Mouse (Mus musculus) kidney, postnatal 25 days (tissue): ENCODE results near the gene Klhl22.

Experiments
- DNase-seq, 2 experiments: peaks; one replicate each; pipeline ENCODE4 v3.0.0; 2021; ENCODE audit warnings: mixed read lengths in 2 of 2

Gene Klhl22

GRCm38 (mm10) chr16:17758902-17759301 lies 516 bp upstream of the Klhl22 start:
- DNase-seq: peak; percentile 39 to 54

DNA sequence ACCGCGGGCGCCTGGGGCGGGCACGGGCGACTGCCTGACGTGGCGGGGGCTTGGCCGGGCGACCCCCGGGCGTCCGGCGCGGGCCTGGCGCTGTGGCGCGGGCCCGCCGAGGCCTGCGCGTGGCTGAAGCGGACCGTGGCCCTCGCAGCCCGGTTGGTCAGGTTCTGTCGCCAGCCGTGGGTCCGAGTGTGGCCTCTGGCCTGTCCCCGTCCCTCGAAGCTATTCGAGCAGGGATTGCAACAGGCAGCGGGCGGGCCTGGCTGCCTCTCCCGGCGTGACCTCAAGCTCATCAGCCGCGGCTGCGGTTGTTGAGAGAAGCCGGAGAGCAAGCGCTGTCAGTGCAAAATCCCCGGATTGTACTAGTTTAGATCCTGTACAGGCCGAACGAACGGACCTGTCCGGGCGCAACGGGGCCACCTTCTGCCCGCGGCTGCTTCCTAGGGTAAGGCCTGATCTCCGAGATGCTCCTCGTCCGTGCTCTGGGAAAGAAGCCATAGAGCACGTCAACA lies 449 bp downstream of the Klhl22 start:
- DNase-seq: peak; percentile 54 to 72

DNA sequence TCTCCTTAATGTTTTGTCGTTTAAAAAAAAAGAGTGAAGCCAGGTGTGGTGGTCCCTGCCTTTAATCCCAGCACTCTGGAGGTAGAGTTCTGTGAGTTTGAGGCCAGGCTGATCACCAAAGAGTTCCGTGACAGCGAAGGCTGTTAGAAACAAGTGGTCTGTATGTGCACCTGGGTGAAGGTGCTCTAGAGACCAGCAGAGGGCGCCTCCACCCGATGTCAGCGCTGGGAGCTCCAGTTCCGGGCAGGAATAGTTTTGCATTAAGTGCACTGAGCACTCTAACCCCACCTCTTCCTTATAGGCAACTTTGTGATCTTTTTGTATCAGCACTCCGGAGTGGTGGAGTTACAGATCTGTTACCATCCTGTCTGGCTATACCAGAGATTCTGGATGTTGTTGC lies 1.2 kb downstream of the Klhl22 start:
- peak; percentile 64 for DNase-seq

GRCm38 (mm10) chr16:17761074-17761473 lies 1.7 kb downstream of the Klhl22 start:
- no peak for DNase-seq

DNA sequence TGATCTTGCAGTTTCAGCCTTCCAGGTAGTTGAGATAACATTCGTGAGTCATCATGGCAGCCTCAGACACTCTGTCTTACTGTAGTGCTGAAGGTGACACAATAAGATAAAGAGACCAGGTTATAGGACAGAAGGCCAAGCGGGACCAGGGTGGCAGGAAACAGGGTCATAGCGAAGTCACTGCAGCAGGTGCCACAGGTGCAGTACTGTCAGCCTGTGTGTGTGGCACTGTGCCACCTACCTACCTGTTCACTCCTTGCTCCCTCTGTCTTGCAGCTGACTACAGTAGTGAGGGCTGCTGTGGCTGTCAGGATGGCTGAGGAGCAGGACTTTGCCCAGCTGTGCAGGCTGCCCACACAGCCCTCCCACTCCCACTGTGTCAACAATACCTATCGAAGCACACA lies 4.7 kb downstream of the Klhl22 start:
- peak; percentile 16 to 48 for DNase-seq

- DNase-seq: no peak
Observed at GRCm38 (mm10) chr16:17768834-17769233, 9.4 kb downstream of the Klhl22 start.

DNA sequence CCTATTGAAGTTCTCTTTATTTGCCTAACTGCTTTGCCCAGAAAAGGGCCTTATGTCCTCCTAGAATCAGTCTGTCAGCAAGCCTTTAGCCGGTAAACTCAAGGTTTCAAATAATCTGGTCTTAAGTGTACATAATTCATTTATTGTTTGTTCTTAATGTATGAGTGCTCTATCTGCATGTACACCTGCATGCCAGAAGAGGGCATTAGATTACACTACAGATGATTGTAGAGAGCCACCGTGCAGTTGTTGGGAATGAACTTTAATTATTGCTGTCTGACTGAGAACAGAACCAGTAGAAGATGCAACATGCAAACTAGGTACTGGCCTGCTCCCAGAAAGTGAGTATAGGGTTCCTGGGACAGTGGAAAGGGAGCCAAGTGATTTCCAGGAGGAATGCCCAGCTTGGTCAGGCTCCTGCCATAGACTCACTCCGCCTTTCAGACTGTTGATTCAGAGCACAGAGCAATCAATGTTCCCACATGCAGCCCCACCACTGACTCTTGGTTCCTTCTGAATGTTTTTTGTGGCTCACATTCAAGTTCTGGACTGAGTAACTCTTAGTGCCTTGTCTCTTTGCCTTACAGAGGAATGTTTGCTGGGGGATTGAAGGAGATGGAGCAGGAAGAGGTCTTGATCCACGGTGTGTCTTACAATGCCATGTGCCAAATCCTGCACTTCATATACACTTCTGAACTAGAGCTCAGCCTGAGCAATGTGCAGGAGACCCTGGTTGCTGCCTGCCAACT lies 11.9 kb downstream of the Klhl22 start:
- peak; percentile 12 to 51 for DNase-seq

GRCm38 (mm10) chr16:17776828-17777227 lies 17.4 kb downstream of the Klhl22 start:
- peak; percentile 51 to 71 for DNase-seq

- DNase-seq: no peak
Observed at GRCm38 (mm10) chr16:17778223-17778622, 18.8 kb downstream of the Klhl22 start.

DNA sequence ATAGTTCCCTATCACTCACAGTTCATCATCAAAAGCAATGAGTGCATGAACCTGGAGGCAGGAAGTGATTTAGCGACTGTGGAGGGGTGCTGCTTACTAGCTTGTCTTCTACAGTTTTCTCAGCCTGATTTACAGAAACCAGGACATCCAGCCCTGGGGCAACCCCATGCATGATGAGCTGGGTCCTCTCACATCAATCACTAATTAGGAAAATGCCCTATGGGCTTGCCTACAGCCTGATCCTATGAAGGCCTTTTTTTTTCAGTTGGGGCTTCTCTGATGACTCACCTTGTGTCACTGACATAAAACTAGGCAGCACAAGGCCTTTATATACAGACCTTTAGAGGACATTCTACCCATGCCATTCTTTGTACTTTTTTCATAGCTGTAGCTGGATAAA lies 20.3 kb downstream of the Klhl22 start:
- no peak for DNase-seq

GRCm38 (mm10) chr16:17785337-17785736 lies 25.9 kb downstream of the Klhl22 start:
- no peak for DNase-seq

DNA sequence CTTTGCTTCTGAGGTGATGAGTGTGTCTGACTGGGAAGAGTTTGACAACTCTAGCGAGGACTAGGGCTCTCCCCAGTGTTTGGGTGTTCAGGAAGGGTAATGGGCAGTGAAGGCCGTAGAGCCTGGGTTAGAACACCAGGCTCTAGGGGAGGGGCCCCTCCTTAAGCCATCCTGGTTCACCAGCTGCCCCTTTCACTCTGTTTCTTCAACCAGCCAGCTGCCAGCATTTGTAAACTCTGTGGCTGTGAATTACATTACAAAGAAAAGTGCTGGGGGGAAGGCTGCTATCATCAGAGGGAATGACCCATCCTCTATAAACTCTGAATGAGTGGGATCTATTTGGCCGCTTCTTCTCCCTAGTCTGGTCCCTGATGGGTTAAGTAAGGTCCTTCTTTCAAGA lies 33.3 kb downstream of the Klhl22 start:
- no peak for DNase-seq

- DNase-seq: no peak
Observed at GRCm38 (mm10) chr16:17794047-17794446, 34.6 kb downstream of the Klhl22 start.

GRCm38 (mm10) chr16:17795643-17796042 lies 36.2 kb downstream of the Klhl22 start:
- no peak for DNase-seq

GRCm38 (mm10) chr16:17796519-17796918 lies 37.1 kb downstream of the Klhl22 start:
- no peak for DNase-seq

DNA sequence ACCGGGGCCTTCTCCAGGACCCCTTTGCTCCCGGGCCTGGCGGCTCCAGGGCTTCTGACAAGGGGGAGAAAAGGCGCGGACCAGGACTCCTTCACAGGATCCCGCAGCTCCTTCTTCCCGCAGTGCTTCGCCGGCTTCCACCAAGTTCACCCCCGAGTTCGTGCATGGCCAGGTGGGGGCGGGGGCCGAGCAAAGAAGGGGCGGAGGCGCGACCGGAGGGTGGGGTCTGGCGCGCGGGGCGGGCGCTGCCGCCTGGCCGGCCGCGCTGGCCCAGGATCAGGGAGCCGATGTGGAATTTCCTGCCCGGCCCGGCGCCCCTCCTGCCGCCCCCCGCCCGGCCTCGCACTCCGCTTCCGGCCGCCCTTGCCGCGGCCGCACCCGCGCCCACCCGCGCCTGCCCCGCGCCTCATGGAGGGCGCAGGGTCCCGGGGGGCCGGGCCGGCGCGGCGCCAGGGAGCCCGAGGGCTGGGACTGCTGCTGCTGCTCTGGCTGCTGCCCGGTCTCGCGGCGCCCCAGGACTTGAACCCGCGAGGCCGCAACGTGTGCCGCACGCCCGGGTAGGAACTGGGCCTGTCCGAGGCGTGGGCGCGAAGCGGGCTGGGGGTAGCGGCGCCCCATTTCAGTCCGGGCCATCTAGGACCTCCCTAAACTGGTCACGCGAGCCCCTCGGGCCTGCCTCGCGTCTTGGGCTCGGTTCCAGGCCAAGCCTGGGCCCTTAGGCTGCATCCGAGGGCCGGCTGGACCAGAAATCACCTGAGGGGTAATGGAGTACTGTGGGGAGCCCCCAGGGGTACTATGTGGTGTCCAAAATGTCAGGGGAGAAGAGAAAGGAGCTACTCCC lies 37.8 kb downstream of the Klhl22 start, which contains the start of gene Scarf2:
Gene Scarf2, plus strand, starts transcription at position 312 of the 841 bp plus-strand sequence.
- peak; percentile 63 to 76 for DNase-seq

GRCm38 (mm10) chr16:17797812-17798311 lies 38.4 kb downstream of the Klhl22 start:
- DNase-seq: no peak

DNA sequence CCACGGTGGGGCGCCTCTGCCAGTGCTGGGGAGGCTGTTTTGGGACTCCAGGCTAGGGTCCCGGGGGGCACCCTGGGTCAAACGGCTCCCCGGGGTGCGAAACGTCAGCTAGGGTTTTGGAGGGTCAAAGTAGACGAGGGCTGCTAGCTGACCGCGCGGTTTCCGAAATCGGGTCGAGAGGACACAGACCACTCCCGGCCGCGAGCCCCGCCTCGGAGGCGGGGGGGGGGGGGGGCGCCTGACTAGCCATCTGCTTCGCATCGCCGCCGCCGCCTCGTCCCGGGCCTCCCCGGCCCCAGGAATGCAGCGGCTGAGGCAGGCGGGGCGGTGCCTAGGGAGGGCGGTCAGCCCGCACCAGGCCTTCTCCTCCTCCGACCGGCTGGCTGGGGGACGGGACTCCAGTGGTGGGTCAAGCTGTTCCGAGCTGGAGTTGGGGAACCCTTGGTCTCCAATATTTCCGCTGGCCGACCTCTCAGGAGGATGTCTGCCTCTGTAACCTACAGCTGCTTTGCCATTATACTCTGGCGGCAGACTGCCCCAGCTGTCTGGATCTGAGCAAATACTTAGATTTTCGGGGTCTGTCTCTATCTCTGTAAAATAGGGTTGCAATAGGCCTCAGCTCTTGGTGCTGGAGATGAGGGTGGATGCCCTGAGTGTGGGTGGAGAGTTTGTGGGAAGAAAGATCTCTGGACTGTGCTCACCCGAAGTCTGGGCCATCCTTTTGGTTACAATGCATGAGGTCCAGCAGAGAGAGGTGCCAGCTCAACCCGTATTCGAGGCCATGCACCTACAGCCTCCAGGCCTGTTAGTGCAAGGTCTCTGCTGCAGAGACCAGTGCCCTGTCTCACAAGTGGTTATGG lies 39.1 kb downstream of the Klhl22 start:
- DNase-seq: peak; percentile 66 to 85

- DNase-seq: no peak
Observed at GRCm38 (mm10) chr16:17799584-17799983, 40.2 kb downstream of the Klhl22 start.

DNA sequence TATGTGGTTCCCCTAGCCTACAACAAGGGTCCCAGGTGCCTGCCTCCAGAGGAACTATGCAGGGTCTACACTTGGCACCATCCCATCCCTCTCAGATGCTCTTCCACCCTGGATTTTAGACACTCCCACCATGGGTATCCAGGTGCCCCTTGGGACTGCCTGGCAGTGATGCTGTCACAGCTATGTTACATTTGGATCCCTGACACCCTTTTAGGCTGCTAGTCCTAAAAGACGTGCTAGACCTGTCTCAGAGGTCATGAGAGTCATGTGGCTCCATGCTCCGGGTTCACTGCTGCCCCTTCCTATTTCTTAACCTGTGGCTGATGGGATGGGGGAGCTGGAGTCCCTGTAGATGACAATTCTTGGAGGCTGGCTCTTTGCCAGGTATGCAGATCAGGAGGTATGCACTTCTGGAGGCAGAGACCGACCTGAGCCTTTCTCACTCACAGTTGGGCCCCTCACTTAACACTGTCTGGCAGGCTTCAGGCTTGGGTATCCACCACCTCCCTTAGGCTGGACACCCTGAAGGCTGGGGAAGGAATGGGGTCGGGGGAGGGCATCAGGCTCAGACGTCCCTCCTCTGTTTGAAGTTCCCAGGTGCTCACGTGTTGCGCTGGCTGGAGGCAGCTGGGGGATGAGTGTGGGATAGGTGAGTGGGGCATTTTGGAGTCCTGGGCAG lies 42.5 kb downstream of the Klhl22 start:
- DNase-seq: no peak

- no peak for DNase-seq
Observed at GRCm38 (mm10) chr16:17802456-17802838, 43.0 kb downstream of the Klhl22 start.
